Mouse (Mus musculus): Measurements from ENCODE around the gene Bcl11b. TPM values are rescaled to one million over a fixed set of nuclear protein-coding genes. Genes with fewer than 3 reads are reported as not detected.

Gene Bcl11b
- polyA plus RNA-seq, 1 experiment from 2014 or later = 0.30 TPM

DNA sequence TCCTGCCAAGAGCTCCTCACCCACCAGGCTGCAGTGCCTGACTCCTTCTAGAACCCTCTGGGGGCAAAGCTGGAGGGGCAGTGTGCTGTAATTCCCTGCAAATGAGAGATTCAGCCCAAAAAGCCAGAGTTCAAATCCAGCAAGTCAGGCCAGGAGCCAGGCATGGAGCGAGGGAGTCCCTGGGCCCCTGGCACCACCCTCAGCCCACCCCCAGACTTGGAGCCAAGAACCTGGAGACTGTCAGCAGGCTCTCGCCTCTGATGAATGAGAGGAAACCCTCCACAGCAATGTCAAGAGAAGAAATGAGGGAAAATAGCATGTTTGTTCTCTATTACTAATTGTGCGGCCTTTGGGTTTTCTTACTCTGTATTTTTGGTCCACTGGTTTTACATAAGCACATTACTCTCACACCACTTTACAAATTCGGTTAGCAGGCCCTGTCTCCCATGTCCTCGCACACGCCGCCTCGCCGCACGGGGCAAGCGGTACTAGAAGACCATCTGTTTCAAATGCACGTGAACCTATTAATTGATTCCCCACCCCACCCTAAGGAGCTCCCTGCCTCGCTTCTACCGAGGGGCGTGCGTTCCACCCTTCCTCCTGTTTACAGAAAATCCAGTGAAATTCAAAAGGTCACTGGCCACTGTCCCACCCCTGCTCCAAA, 124.2 kb downstream of the Bcl11b start:
- no peak overlapping the region for H3K4me2 ChIP-seq
- H3K27ac ChIP-seq = no peak overlapping the region
- WGBS (ENCODE audit: insufficient replicate concordance) = 77% methylated on average over 16 of the region's 16 CpGs
- peaks cover 6% of the 10 kb centered on the region; the same call in 1 of the 2 replicates for H3K9me3 ChIP-seq (replicated peaks)
- H3K4me3 ChIP-seq = no peak overlapping the region
- no peak overlapping the region for H3K9ac ChIP-seq
- H3K27me3 ChIP-seq (replicated peaks) = no peaks in the 10 kb centered on the region
- H3K4me1 ChIP-seq = no peaks in the 10 kb centered on the region
- H3K36me3 ChIP-seq = no peaks in the 10 kb centered on the region
- ATAC-seq = no peak

DNA sequence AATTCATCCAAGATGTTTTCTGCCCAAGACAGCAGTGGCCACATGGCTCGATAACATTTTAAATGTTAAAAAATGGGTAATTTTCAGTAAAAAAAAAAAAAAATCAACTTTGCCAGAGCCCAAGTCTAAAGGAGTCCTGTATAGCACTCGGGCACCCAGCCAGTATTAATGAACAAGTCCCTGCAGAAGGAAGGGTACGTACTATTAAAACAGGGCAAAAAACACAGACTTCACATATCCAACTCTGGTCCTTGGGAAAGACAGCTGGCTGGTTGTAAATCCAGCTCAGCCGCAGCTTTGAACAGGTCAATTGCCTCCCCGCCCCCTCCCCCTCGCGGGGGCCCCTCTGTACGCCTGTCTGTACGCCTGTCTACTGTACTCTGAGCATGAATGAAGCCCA, 127.2 kb downstream of the Bcl11b start:
- ATAC-seq = no peak
- Histone ChIP-seq H3K9ac (no peak overlapping the region), H3K27me3 (replicated peaks) (no peaks in the 10 kb centered on the region), H3K4me2 (no peak overlapping the region), H3K27ac (no peak overlapping the region), H3K9me3 (replicated peaks) (peaks cover 7% of the 10 kb centered on the region; the same call in 1 of the 2 replicates), H3K36me3 (no peaks in the 10 kb centered on the region), H3K4me3 (no peak overlapping the region), H3K4me1 (no peaks in the 10 kb centered on the region)
- 75% methylated on average over 9 of the region's 9 CpGs for WGBS (ENCODE audit: insufficient replicate concordance)

DNA sequence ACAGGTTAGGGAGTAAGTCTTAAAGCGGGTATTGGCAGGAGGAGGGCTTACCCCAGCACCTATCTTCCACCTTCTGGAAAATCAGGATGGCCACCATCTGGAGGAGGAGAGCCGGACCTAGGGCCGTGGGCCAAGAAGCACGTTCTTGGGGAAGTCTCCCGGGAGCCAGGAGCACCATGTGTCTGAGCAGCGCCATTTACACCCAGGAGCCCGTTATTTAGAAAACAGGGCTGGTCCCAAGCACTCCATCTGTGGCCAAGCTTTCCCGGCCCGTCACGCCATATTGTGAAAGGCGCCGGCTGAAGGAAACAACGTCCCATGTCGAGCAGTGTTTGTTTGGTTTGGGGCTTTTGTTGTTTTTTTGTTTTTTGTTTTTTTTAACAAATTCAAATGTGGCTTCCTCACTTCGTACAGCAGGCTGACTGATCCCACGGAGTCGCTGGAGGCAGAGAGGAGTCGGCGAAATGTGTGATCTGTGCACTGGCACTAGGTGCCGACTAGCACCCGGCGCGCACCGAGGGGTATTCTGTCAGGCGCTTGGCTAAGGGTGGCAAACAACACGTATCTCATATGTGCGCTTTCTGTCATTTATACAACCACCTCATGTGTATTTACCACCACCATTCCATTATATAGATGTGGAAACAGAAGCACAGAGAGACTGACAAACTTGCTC, 128.8 kb downstream of the Bcl11b start:
- Histone ChIP-seq H3K27ac (no peak overlapping the region), H3K4me1 (no peaks in the 10 kb centered on the region), H3K36me3 (no peaks in the 10 kb centered on the region), H3K27me3 (replicated peaks) (no peaks in the 10 kb centered on the region), H3K9me3 (replicated peaks) (peaks cover 7% of the 10 kb centered on the region; the same call in 1 of the 2 replicates), H3K4me2 (no peak overlapping the region), H3K9ac (no peak overlapping the region), H3K4me3 (no peak overlapping the region)
- no peak for ATAC-seq
- 85% methylated on average over 27 of the region's 27 CpGs for WGBS (ENCODE audit: insufficient replicate concordance)

DNA sequence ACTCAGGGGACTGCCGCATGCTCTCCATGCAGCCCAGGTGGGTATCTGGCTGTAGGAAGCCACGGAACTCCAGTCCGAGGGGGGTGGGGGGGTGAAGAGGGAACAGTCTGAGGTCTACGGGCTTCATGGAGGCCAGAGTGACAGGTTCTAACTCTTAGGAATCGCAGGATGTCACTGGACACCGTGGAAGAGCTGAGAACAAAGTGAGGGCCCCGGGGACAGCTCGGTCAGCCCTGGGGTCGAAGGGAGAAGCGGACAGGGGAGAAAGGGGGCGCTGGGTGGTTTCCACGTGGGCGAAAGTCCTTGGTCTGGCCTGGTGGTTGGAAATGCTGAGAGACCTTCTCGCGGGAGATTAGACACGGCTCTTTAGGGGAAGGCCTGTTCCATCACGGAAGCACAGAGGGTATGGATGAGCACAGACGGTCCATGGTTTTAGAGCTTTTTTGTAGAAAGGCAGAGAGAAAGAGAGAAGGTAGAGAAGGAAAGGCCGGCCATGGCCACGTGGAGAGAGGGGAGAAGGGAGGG, 133.8 kb downstream of the Bcl11b start:
- no peaks in the 10 kb centered on the region for H3K36me3 ChIP-seq
- no peaks in the 10 kb centered on the region for H3K4me1 ChIP-seq
- no peak overlapping the region for H3K27ac ChIP-seq
- H3K9ac ChIP-seq = no peak overlapping the region
- no peak for ATAC-seq
- WGBS (ENCODE audit: insufficient replicate concordance) = 72% methylated on average over 20 of the region's 20 CpGs
- no peaks in the 10 kb centered on the region for H3K27me3 ChIP-seq (replicated peaks)
- H3K4me3 ChIP-seq = no peak overlapping the region
- no peak overlapping the region for H3K4me2 ChIP-seq
- 0 out of 2 replicates have a peak, but pooled peaks cover 4% of the 10 kb centered on the region for H3K9me3 ChIP-seq (replicated peaks)

DNA sequence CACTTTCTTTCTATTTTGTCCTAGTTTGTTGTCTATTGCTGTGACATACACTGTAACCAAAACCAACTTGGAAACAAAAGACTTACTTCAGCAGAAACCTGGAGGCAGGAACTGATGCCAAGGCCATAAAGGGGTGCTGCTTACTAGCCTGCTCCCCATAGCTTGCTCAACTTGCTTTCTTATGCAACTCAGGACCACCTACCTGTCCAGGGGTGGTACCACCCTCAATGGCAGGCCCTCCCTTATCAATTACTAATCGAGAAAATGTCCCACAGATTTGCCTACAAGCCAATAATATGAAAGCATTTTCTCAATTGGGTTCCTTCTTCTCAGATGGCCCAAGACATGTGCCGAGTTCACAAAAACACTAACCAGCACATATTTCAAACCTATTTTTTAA, 135.1 kb downstream of the Bcl11b start:
- WGBS (ENCODE audit: insufficient replicate concordance) = 67% methylated on average over 2 of the region's 2 CpGs
- no peak overlapping the region for H3K27ac ChIP-seq
- no peak overlapping the region for H3K9ac ChIP-seq
- H3K4me1 ChIP-seq = no peaks in the 10 kb centered on the region
- no peak overlapping the region for H3K4me2 ChIP-seq
- ATAC-seq = no peak
- H3K27me3 ChIP-seq (replicated peaks) = no peaks in the 10 kb centered on the region
- no peaks in the 10 kb centered on the region for H3K9me3 ChIP-seq (replicated peaks)
- H3K36me3 ChIP-seq = no peaks in the 10 kb centered on the region
- H3K4me3 ChIP-seq = no peak overlapping the region

Other genes with a start within 250 kb of the Bcl11b start
- 71.3 and 76.4 TPM in 2 replicates for gene Setd3, start 175.7 kb upstream of the Bcl11b start, polyA plus RNA-seq (2016; fragmentation: Nextera tagmentation; extraction: Ambion mirVana)
- gene Ccnk, start 176.0 kb upstream of the Bcl11b start, polyA plus RNA-seq (2016; fragmentation: Nextera tagmentation; extraction: Ambion mirVana) = 2.3 and 3.0 TPM in 2 replicates

Measured in liver, embryonic 12.5 days (tissue).